Mouse (Mus musculus): ENCODE results near the gene Ubr4. TPM values are rescaled to one million over a fixed set of nuclear protein-coding genes. Genes with fewer than 3 reads are reported as not detected.

The Ubr4 gene
- polyA plus RNA-seq, 1 experiment from 2014 or later: 100 TPM

- Histone ChIP-seq H3K9me3 (ENCODE audit: control insufficient read depth, low read length) (no peaks in the 10 kb centered on the region), H3K27me3 (ENCODE audit: control insufficient read depth, insufficient read depth, low read length) (no peaks in the 10 kb centered on the region), H3K27ac (ENCODE audit: low read depth, low read length) (no peak overlapping the region), H3K4me2 (ENCODE audit: low read depth, low read length, severe bottlenecking) (no peak overlapping the region), H3K9ac (ENCODE audit: low read length) (no peak overlapping the region), H3K4me1 (replicated peaks; ENCODE audit: control insufficient read depth, insufficient read depth, low read length) (no peaks in the 10 kb centered on the region), H3K36me3 (ENCODE audit: control insufficient read depth, insufficient read depth, low read length) (peaks cover 37% of the 10 kb centered on the region), H3K4me3 (ENCODE audit: low read depth, low read length) (no peak overlapping the region)
- ATAC-seq (replicated peaks; ENCODE audit: low FRiP score) (no peak), DNase-seq (ENCODE audit: low spot score) (no peak)
- 95% methylated on average over 10 of the region's 10 CpGs for WGBS
Observed at GRCm38 (mm10) chr4:139444315-139444714, 91.9 kb downstream of the Ubr4 start.

GRCm38 (mm10) chr4:139446176-139446575 is 93.8 kb downstream of the Ubr4 start:
- H3K36me3 ChIP-seq (ENCODE audit: control insufficient read depth, insufficient read depth, low read length): peaks cover 32% of the 10 kb centered on the region
- no peaks in the 10 kb centered on the region for H3K27me3 ChIP-seq (ENCODE audit: control insufficient read depth, insufficient read depth, low read length)
- no peak for DNase-seq (ENCODE audit: low spot score)
- no peaks in the 10 kb centered on the region for H3K9me3 ChIP-seq (ENCODE audit: control insufficient read depth, low read length)
- 95% methylated on average over 2 of the region's 2 CpGs for WGBS
- H3K4me2 ChIP-seq (ENCODE audit: low read depth, low read length, severe bottlenecking): no peak overlapping the region
- no peak overlapping the region for H3K4me3 ChIP-seq (ENCODE audit: low read depth, low read length)
- H3K27ac ChIP-seq (ENCODE audit: low read depth, low read length): no peak overlapping the region
- H3K4me1 ChIP-seq (replicated peaks; ENCODE audit: control insufficient read depth, insufficient read depth, low read length): no peaks in the 10 kb centered on the region
- no peak for ATAC-seq (replicated peaks; ENCODE audit: low FRiP score)
- no peak overlapping the region for H3K9ac ChIP-seq (ENCODE audit: low read length)

- H3K27me3 ChIP-seq (ENCODE audit: control insufficient read depth, insufficient read depth, low read length): no peaks in the 10 kb centered on the region
- H3K4me2 ChIP-seq (ENCODE audit: low read depth, low read length, severe bottlenecking): no peak overlapping the region
- H3K27ac ChIP-seq (ENCODE audit: low read depth, low read length): no peak overlapping the region
- no peaks in the 10 kb centered on the region for H3K9me3 ChIP-seq (ENCODE audit: control insufficient read depth, low read length)
- H3K9ac ChIP-seq (ENCODE audit: low read length): no peak overlapping the region
- WGBS: 93% methylated on average over 11 of the region's 11 CpGs
- DNase-seq (ENCODE audit: low spot score) (no peak), ATAC-seq (replicated peaks; ENCODE audit: low FRiP score) (no peak)
- H3K4me3 ChIP-seq (ENCODE audit: low read depth, low read length): no peak overlapping the region
- H3K4me1 ChIP-seq (replicated peaks; ENCODE audit: control insufficient read depth, insufficient read depth, low read length): no peaks in the 10 kb centered on the region
- H3K36me3 ChIP-seq (ENCODE audit: control insufficient read depth, insufficient read depth, low read length): peaks cover 34% of the 10 kb centered on the region
Observed at GRCm38 (mm10) chr4:139446731-139447675, 94.6 kb downstream of the Ubr4 start.

GRCm38 (mm10) chr4:139452944-139453700 is 100.7 kb downstream of the Ubr4 start:
- Histone ChIP-seq H3K9me3 (ENCODE audit: control insufficient read depth, low read length) (no peaks in the 10 kb centered on the region), H3K4me1 (replicated peaks; ENCODE audit: control insufficient read depth, insufficient read depth, low read length) (no peaks in the 10 kb centered on the region), H3K36me3 (ENCODE audit: control insufficient read depth, insufficient read depth, low read length) (peaks cover 21% of the 10 kb centered on the region), H3K4me3 (ENCODE audit: low read depth, low read length) (no peak overlapping the region), H3K4me2 (ENCODE audit: low read depth, low read length, severe bottlenecking) (no peak overlapping the region), H3K27me3 (ENCODE audit: control insufficient read depth, insufficient read depth, low read length) (no peaks in the 10 kb centered on the region), H3K27ac (ENCODE audit: low read depth, low read length) (no peak overlapping the region), H3K9ac (ENCODE audit: low read length) (no peak overlapping the region)
- DNase-seq (ENCODE audit: low spot score) (no peak), ATAC-seq (replicated peaks; ENCODE audit: low FRiP score) (no peak)
- 90% methylated on average over 8 of the region's 8 CpGs for WGBS

GRCm38 (mm10) chr4:139454339-139454738 is 101.9 kb downstream of the Ubr4 start:
- peaks cover 18% of the 10 kb centered on the region for H3K36me3 ChIP-seq (ENCODE audit: control insufficient read depth, insufficient read depth, low read length)
- 91% methylated on average over 6 of the region's 6 CpGs for WGBS
- H3K27me3 ChIP-seq (ENCODE audit: control insufficient read depth, insufficient read depth, low read length): no peaks in the 10 kb centered on the region
- no peak overlapping the region for H3K9ac ChIP-seq (ENCODE audit: low read length)
- DNase-seq (ENCODE audit: low spot score): no peak
- no peaks in the 10 kb centered on the region for H3K9me3 ChIP-seq (ENCODE audit: control insufficient read depth, low read length)
- no peak overlapping the region for H3K27ac ChIP-seq (ENCODE audit: low read depth, low read length)
- no peaks in the 10 kb centered on the region for H3K4me1 ChIP-seq (replicated peaks; ENCODE audit: control insufficient read depth, insufficient read depth, low read length)
- ATAC-seq (replicated peaks; ENCODE audit: low FRiP score): no peak
- H3K4me3 ChIP-seq (ENCODE audit: low read depth, low read length): no peak overlapping the region
- H3K4me2 ChIP-seq (ENCODE audit: low read depth, low read length, severe bottlenecking): no peak overlapping the region

GRCm38 (mm10) chr4:139459970-139460369 is 107.6 kb downstream of the Ubr4 start:
- ATAC-seq (replicated peaks; ENCODE audit: low FRiP score) (no peak), DNase-seq (ENCODE audit: low spot score) (no peak)
- Histone ChIP-seq H3K9me3 (ENCODE audit: control insufficient read depth, low read length) (no peaks in the 10 kb centered on the region), H3K4me3 (ENCODE audit: low read depth, low read length) (no peak overlapping the region), H3K4me1 (replicated peaks; ENCODE audit: control insufficient read depth, insufficient read depth, low read length) (no peaks in the 10 kb centered on the region), H3K27me3 (ENCODE audit: control insufficient read depth, insufficient read depth, low read length) (no peaks in the 10 kb centered on the region), H3K36me3 (ENCODE audit: control insufficient read depth, insufficient read depth, low read length) (peaks cover 19% of the 10 kb centered on the region), H3K4me2 (ENCODE audit: low read depth, low read length, severe bottlenecking) (no peak overlapping the region), H3K27ac (ENCODE audit: low read depth, low read length) (no peak overlapping the region), H3K9ac (ENCODE audit: low read length) (no peak overlapping the region)
- WGBS: 91% methylated on average over 15 of the region's 15 CpGs

GRCm38 (mm10) chr4:139464163-139464562 is 111.8 kb downstream of the Ubr4 start:
- ATAC-seq (replicated peaks; ENCODE audit: low FRiP score) (no peak), DNase-seq (ENCODE audit: low spot score) (no peak)
- no peak overlapping the region for H3K27ac ChIP-seq (ENCODE audit: low read depth, low read length)
- no peaks in the 10 kb centered on the region for H3K9me3 ChIP-seq (ENCODE audit: control insufficient read depth, low read length)
- no peak overlapping the region for H3K4me2 ChIP-seq (ENCODE audit: low read depth, low read length, severe bottlenecking)
- H3K4me1 ChIP-seq (replicated peaks; ENCODE audit: control insufficient read depth, insufficient read depth, low read length): no peaks in the 10 kb centered on the region
- peaks cover 29% of the 10 kb centered on the region for H3K36me3 ChIP-seq (ENCODE audit: control insufficient read depth, insufficient read depth, low read length)
- H3K27me3 ChIP-seq (ENCODE audit: control insufficient read depth, insufficient read depth, low read length): no peaks in the 10 kb centered on the region
- no peak overlapping the region for H3K4me3 ChIP-seq (ENCODE audit: low read depth, low read length)
- H3K9ac ChIP-seq (ENCODE audit: low read length): no peak overlapping the region
- 94% methylated on average over 12 of the region's 12 CpGs for WGBS

- whole genome bisulfite sequencing: 89% methylated on average over 6 of the region's 6 CpGs
- DNase-seq (ENCODE audit: low spot score) (no peak), ATAC-seq (replicated peaks; ENCODE audit: low FRiP score) (no peak)
- no peak overlapping the region for H3K27ac ChIP-seq (ENCODE audit: low read depth, low read length)
- H3K4me1 ChIP-seq (replicated peaks; ENCODE audit: control insufficient read depth, insufficient read depth, low read length): no peaks in the 10 kb centered on the region
- no peaks in the 10 kb centered on the region for H3K27me3 ChIP-seq (ENCODE audit: control insufficient read depth, insufficient read depth, low read length)
- H3K36me3 ChIP-seq (ENCODE audit: control insufficient read depth, insufficient read depth, low read length): peaks cover 27% of the 10 kb centered on the region
- H3K9ac ChIP-seq (ENCODE audit: low read length): no peak overlapping the region
- H3K4me2 ChIP-seq (ENCODE audit: low read depth, low read length, severe bottlenecking): no peak overlapping the region
- H3K9me3 ChIP-seq (ENCODE audit: control insufficient read depth, low read length): no peaks in the 10 kb centered on the region
- no peak overlapping the region for H3K4me3 ChIP-seq (ENCODE audit: low read depth, low read length)
Observed at GRCm38 (mm10) chr4:139466541-139466940, 114.1 kb downstream of the Ubr4 start.
